Mouse (Mus musculus) cerebellum, postnatal 10 days (tissue): Measurements from ENCODE around the gene Eif2b5.

ENCODE experiments used
- DNase-seq, 2 experiments: peaks; one replicate each; pipeline ENCODE4 v3.0.0; 2021; ENCODE audit warnings: mixed read lengths in 2 of 2

The Eif2b5 gene

DNA sequence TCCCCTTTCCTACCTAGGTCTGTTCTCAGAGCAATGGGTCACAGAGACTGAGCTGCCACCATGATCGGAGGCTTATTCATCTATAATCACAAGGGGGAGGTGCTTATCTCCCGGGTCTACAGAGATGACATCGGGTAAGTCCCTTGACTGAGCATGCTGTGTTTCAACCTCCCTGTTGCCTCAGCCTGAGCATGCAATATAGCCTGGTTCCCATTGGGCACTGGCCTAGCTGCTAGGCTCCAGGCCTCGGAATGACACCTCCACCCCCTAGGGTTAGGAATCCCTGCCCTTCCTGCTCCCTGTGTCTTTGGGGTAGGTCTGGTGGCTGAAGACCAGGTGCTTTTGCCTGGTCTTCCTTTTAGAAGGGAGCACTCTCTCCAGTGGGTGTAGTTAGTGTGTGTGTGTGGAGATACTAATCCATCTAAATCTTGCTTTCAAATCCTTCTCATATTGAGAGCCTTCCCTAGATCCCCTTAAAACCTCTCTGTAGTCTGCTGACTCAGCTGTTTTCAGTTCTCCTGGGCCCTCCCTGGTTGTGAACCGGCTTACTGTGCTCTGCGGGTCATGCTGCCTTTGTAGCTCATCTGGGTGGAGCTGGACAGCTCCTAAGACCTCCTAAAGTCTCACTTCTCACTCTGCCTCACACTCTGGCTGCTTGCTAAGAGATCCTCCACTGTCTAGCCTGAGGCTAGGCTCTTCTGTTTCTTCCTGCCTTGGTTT is 39.1 kb downstream of the Eif2b5 start:
- DNase-seq, result no peak

DNA sequence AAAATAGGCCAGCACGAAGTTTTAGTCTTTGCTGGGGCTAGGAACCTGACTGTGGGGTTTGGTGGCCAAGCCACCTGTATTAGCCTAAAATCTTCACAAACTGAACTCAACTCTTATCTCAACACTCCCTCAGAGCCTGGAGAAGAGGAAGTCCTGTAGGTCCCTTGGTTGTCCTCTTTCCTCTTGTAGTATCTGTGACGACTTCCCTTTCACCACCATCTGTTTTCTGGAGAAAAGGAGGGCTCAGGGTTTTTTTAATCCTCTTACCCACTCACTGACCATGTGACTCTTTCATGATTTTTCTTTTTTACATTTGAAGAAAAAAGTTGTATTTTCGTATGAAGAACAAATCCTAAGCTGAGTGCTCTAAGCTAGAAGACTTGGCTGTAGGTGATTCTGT is 41.0 kb downstream of the Eif2b5 start:
- no peak for DNase-seq

DNA sequence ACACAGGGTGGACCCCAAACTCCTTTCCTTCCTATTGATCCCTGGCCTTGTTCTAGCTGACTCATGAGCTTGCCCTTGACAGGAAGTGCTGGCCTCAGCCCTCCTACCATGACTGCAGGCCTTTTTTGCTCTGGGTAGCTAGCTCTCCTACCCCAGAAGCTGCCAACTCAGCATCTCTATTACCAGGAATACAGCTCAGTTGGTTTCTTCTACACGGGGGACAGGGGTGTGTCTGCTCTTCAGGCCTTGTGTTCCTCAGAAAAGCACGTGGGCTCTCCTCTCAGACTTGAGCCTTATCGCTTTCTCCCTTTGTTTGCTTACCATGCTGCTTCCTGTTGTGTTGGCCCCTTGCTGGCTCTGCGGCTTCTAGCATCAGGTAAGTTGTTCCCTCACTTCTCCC is 41.8 kb downstream of the Eif2b5 start:
- no peak for DNase-seq

- no peak for DNase-seq
Measured at GRCm38 (mm10) chr16:20545696-20546095, 47.1 kb downstream of the Eif2b5 start.

DNA sequence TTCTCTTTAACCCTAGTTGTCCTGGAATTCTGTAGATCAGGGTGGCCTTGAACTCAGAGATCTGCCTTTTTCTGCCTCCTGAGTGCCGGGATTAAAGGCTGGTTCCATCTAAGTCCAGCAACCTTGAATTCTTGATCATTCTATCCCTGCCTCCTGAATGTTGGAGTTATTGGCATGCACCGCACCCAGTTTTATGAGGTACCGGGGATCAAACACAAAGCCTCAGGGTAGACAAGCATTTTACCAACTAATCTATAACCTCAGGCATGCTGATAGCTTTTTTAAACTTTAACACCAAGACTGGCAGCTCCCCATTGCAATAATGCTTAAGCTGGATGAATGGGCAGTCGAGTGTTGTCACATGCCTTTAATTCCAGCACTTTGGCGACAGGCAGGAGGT is 48.8 kb downstream of the Eif2b5 start:
- no peak for DNase-seq

GRCm38 (mm10) chr16:20548096-20548948 is 49.7 kb downstream of the Eif2b5 start, which contains the start of gene Abcf3:
Gene Abcf3 (plus strand): TSS chr16:20548577.
- DNase-seq, result peak; percentile 98 to 99

DNA sequence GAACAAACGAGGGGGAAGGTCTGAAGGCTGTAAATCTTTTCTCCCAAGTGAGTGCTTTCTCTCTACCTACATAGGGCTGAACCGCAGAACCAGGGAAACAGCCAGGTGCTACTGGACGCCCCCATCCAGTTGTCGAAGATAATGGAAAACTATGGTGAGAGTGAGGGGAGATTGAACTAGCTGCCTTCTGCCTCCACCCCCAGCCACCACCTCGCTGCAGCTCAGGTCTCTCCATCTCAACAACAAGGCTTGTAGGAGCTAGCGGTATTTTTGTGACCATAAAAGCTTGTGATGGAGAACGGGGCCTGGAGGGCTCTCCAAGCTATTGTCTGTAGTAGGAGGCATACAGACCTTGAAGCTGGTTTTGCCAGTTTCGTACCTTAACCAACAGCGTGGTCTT is 50.5 kb downstream of the Eif2b5 start:
- no peak for DNase-seq

- no peak for DNase-seq
Measured at GRCm38 (mm10) chr16:20551691-20552090, 53.1 kb downstream of the Eif2b5 start.

GRCm38 (mm10) chr16:20552594-20552993 is 54.0 kb downstream of the Eif2b5 start:
- no peak for DNase-seq

- DNase-seq, result no peak
Measured at GRCm38 (mm10) chr16:20555000-20555399, 56.4 kb downstream of the Eif2b5 start.

DNA sequence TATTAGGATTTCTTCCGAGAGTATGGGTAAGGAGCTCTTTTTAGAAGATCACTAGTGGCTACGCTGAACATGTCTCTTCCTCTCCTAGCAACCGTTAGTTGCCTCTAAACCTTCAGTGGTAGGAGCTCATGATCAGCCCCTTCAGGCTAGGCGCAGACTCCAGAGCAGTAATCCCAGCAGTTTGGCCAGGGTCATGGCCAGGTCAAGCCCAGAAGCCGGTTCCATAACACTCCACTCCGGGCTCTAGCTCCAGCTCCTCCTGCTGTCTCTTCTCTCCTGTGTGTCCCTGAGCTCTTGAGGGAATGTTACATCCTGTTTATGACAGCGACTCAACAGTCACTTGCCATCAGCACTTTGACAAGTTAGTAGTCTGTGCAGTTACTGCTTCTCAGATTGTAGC is 58.8 kb downstream of the Eif2b5 start:
- no peak for DNase-seq
